Mouse (Mus musculus) megakaryocyte, embryonic 14.5 days (primary cell): Measurements from ENCODE around the gene Zfp687.

Experiments
- FLI1 ChIP-seq: IDR thresholded peaks from 2 replicates; pipeline ENCODE4 v1.6.1; 2012; ENCODE audit warnings: low read length, inconsistent platforms, mixed read lengths
- GATA1 ChIP-seq: IDR thresholded peaks from 3 replicates; pipeline ENCODE4 v1.6.1; 2012; ENCODE audit warnings: mixed read lengths, low read length, inconsistent platforms, borderline replicate concordance

DNA sequence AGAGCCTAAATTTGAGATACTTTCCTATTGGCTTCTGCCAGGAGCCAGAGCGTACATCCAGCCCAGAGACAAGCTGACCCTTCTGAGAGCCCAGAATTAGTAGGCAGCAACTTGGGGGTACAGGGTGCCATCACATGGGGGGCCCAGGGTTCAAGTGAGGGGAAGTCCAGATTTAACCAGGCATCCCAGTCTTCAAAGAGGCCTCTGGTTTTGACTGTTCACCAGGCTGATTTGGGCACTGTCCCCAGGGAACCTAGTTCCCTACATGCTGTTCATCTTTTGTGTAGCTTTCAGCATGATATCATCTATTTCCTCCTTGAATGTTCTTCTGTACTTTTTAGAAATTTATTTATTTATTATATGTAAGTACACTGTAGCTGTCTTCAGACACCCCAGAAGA, 50.3 kb downstream of the Zfp687 start:
- TF ChIP-seq GATA1 (no peak), FLI1 (no peak)
